Mouse (Mus musculus): Measurements from ENCODE around the gene Cep112.

DNA sequence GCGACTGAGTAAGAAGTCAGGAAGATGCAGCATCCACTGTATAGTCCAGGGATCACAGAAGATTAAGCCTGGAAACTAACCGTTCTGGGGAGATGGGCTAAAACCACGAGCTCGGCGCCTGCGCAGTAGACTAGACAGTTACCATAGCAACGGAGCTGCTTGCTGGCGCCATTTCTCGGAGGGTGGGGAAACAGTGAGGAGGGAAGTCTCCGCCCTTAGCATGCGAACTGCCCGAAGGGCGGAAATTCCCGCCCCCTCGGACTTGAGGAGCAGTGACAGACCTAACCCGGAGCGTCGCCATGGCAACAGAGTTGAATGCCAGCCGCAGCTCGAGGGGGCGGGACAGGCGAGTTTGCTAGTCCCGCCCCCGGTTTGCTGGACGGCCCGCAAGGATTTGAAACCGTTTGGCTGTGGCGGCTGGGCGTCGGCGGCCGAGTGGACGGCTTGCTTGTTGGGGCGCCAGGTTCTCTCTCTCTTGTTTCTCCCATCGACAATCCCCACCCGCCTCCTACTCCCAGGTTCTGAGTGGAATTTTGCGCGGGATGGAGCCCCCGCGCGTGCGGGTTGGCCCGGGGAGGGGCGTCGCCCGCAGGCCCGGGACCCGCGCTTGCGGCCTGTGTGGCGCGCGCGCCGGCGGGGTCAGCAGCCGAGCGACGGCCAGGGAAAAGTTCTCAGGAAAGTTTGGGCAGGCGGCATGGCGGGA is at the start of gene Cep112:
- TF ChIP-seq CTCF (IDR thresholded peaks at IDR 0.05; ENCODE audit: borderline replicate concordance, control insufficient read depth, extremely low read depth, insufficient read depth, low read length, poor library complexity): 0 out of 2 replicates have a peak, but pooled peaks have one; percentile 13
- 0 out of 2 replicates have a peak, but pooled peaks have one; percentile 27 for TF ChIP-seq POLR2A (IDR thresholded peaks at IDR 0.05; ENCODE audit: control insufficient read depth, extremely low read depth, insufficient read depth, low read length, poor library complexity)
